Mouse (Mus musculus) embryonic fibroblast, embryonic 13.5 days (primary cell): ENCODE results near the gene Strbp.

Experiments
- CTCF ChIP-seq: IDR thresholded peaks from 2 replicates; pipeline ENCODE4 v1.5.1; 2011; ENCODE audit warnings: mild to moderate bottlenecking, control low read depth, low read length, moderate library complexity, borderline replicate concordance; ENCODE audit not compliant: insufficient read depth
- POLR2A ChIP-seq: IDR thresholded peaks from 2 replicates; pipeline ENCODE4 v1.6.1; 2011; ENCODE audit warnings: low read depth, mild to moderate bottlenecking, control low read depth, low read length, moderate library complexity

DNA sequence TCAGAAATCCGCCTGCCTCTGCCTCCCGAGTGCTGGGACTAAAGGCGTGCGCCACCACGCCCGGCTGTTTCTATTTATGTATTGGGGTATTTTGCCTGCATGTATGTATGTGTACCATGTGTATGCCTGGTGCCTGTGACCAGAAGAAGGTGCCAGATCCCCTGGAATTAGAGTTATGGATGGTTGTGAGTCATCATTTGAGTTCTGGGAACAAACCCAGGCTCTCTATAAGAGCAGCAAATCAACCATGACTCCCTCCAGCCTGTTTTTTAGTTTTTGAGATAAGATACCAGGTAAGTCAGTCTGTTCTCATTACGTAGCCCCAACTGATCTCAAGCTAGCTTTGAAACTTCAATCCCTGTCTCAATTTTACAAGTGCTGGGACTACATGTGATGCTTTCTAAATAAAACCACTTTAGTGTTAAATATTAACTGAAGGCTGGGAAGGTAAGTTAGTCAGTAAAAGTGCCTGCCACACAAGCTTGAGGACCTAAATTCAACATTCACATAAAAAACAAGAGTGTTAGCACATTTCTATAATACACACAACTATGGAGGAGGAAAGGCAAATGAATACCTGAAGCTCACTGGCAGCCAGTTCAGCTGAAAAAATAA is 21.4 kb downstream of the Strbp start:
- TF ChIP-seq POLR2A (no peak), CTCF (no peak)
